Mouse (Mus musculus): Measurements from ENCODE around the gene Tanc2. TPM values are rescaled to one million over a fixed set of nuclear protein-coding genes. Genes with fewer than 3 reads are reported as not detected.
A peak's percentile ranks its signal among the peaks of the same experiment; 100 is the strongest.

Gene Tanc2
- polyA plus RNA-seq, 1 experiment from 2014 or later: 52.9 TPM

- no peak overlapping the region for H3K27ac ChIP-seq
- H3K4me2 ChIP-seq (replicated peaks): no peak overlapping the region
- WGBS: 80% methylated on average over 20 of the region's 20 CpGs
- H3K36me3 ChIP-seq (replicated peaks; ENCODE audit: control insufficient read depth, insufficient read depth): peaks cover 66% of the 10 kb centered on the region
- H3K9ac ChIP-seq: no peak overlapping the region
- H3K4me1 ChIP-seq (replicated peaks; ENCODE audit: control insufficient read depth, insufficient read depth, low read length): no peaks in the 10 kb centered on the region; the same call in 1 of the 2 replicates
- ATAC-seq (ENCODE audit: low FRiP score): no peak
- H3K4me3 ChIP-seq (replicated peaks; ENCODE audit: low read length): no peak overlapping the region
- no peak for DNase-seq (ENCODE audit: low spot score)
- no peaks in the 10 kb centered on the region for H3K27me3 ChIP-seq (ENCODE audit: control insufficient read depth, insufficient read depth, low read length)
- H3K9me3 ChIP-seq (ENCODE audit: control insufficient read depth, low read length): no peaks in the 10 kb centered on the region
Measured at GRCm38 (mm10) chr11:105922769-105923663, 333.2 kb downstream of the Tanc2 start.

GRCm38 (mm10) chr11:105927065-105928030 lies 337.6 kb downstream of the Tanc2 start:
- H3K9ac ChIP-seq: no peak overlapping the region
- H3K4me1 ChIP-seq (replicated peaks; ENCODE audit: control insufficient read depth, insufficient read depth, low read length): no peaks in the 10 kb centered on the region; the same call in 1 of the 2 replicates
- 56% methylated on average over 14 of the region's 14 CpGs for WGBS
- H3K27me3 ChIP-seq (ENCODE audit: control insufficient read depth, insufficient read depth, low read length): no peaks in the 10 kb centered on the region
- ATAC-seq (ENCODE audit: low FRiP score) (peak; percentile 73; the same call in 1 of the 2 replicates), DNase-seq (ENCODE audit: low spot score) (peak; percentile 90)
- no peak overlapping the region for H3K4me2 ChIP-seq (replicated peaks)
- no peak overlapping the region for H3K4me3 ChIP-seq (replicated peaks; ENCODE audit: low read length)
- H3K9me3 ChIP-seq (ENCODE audit: control insufficient read depth, low read length): no peaks in the 10 kb centered on the region
- H3K36me3 ChIP-seq (replicated peaks; ENCODE audit: control insufficient read depth, insufficient read depth): peaks cover 26% of the 10 kb centered on the region
- no peak overlapping the region for H3K27ac ChIP-seq

GRCm38 (mm10) chr11:105928171-105928570 lies 338.4 kb downstream of the Tanc2 start:
- H3K36me3 ChIP-seq (replicated peaks; ENCODE audit: control insufficient read depth, insufficient read depth): peaks cover 18% of the 10 kb centered on the region
- H3K27me3 ChIP-seq (ENCODE audit: control insufficient read depth, insufficient read depth, low read length): no peaks in the 10 kb centered on the region
- no peak for ATAC-seq (ENCODE audit: low FRiP score)
- no peak for DNase-seq (ENCODE audit: low spot score)
- 67% methylated on average over 5 of the region's 5 CpGs for WGBS
- H3K9ac ChIP-seq: no peak overlapping the region
- no peak overlapping the region for H3K4me2 ChIP-seq (replicated peaks)
- no peaks in the 10 kb centered on the region; the same call in 1 of the 2 replicates for H3K4me1 ChIP-seq (replicated peaks; ENCODE audit: control insufficient read depth, insufficient read depth, low read length)
- H3K27ac ChIP-seq: no peak overlapping the region
- no peak overlapping the region for H3K4me3 ChIP-seq (replicated peaks; ENCODE audit: low read length)
- H3K9me3 ChIP-seq (ENCODE audit: control insufficient read depth, low read length): no peaks in the 10 kb centered on the region

GRCm38 (mm10) chr11:105931380-105931779 lies 341.6 kb downstream of the Tanc2 start:
- no peak overlapping the region for H3K4me2 ChIP-seq (replicated peaks)
- 86% methylated on average over 3 of the region's 3 CpGs for WGBS
- ATAC-seq (ENCODE audit: low FRiP score): no peak
- H3K4me1 ChIP-seq (replicated peaks; ENCODE audit: control insufficient read depth, insufficient read depth, low read length): no peaks in the 10 kb centered on the region; the same call in 1 of the 2 replicates
- H3K4me3 ChIP-seq (replicated peaks; ENCODE audit: low read length): no peak overlapping the region
- DNase-seq (ENCODE audit: low spot score): no peak
- H3K36me3 ChIP-seq (replicated peaks; ENCODE audit: control insufficient read depth, insufficient read depth): peaks cover 8% of the 10 kb centered on the region
- H3K9me3 ChIP-seq (ENCODE audit: control insufficient read depth, low read length): no peaks in the 10 kb centered on the region
- H3K27me3 ChIP-seq (ENCODE audit: control insufficient read depth, insufficient read depth, low read length): no peaks in the 10 kb centered on the region
- H3K27ac ChIP-seq: no peak overlapping the region
- no peak overlapping the region for H3K9ac ChIP-seq

- no peaks in the 10 kb centered on the region for H3K9me3 ChIP-seq (ENCODE audit: control insufficient read depth, low read length)
- no peaks in the 10 kb centered on the region for H3K27me3 ChIP-seq (ENCODE audit: control insufficient read depth, insufficient read depth, low read length)
- DNase-seq (ENCODE audit: low spot score) (no peak), ATAC-seq (ENCODE audit: low FRiP score) (no peak)
- H3K4me3 ChIP-seq (replicated peaks; ENCODE audit: low read length): no peak overlapping the region
- no peak overlapping the region for H3K27ac ChIP-seq
- H3K9ac ChIP-seq: no peak overlapping the region
- H3K4me1 ChIP-seq (replicated peaks; ENCODE audit: control insufficient read depth, insufficient read depth, low read length): no peaks in the 10 kb centered on the region; the same call in 1 of the 2 replicates
- no peak overlapping the region for H3K4me2 ChIP-seq (replicated peaks)
- WGBS: 90% methylated on average over 8 of the region's 8 CpGs
- H3K36me3 ChIP-seq (replicated peaks; ENCODE audit: control insufficient read depth, insufficient read depth): peaks cover 8% of the 10 kb centered on the region; the same call in 1 of the 2 replicates
Measured at GRCm38 (mm10) chr11:105933746-105934145, 344.0 kb downstream of the Tanc2 start.

- DNase-seq (ENCODE audit: low spot score): no peak
- Histone ChIP-seq H3K4me3 (replicated peaks; ENCODE audit: low read length) (no peak overlapping the region), H3K4me2 (replicated peaks) (no peak overlapping the region), H3K9ac (no peak overlapping the region), H3K9me3 (ENCODE audit: control insufficient read depth, low read length) (no peaks in the 10 kb centered on the region), H3K36me3 (replicated peaks; ENCODE audit: control insufficient read depth, insufficient read depth) (peaks cover 8% of the 10 kb centered on the region; the same call in 1 of the 2 replicates), H3K4me1 (replicated peaks; ENCODE audit: control insufficient read depth, insufficient read depth, low read length) (no peaks in the 10 kb centered on the region; the same call in 1 of the 2 replicates), H3K27ac (no peak overlapping the region), H3K27me3 (ENCODE audit: control insufficient read depth, insufficient read depth, low read length) (no peaks in the 10 kb centered on the region)
- ATAC-seq (ENCODE audit: low FRiP score): no peak
- 75% methylated on average over 5 of the region's 5 CpGs for WGBS
Measured at GRCm38 (mm10) chr11:105934303-105934711, 344.5 kb downstream of the Tanc2 start.

GRCm38 (mm10) chr11:105934816-105935215 lies 345.0 kb downstream of the Tanc2 start:
- no peak overlapping the region for H3K9ac ChIP-seq
- H3K9me3 ChIP-seq (ENCODE audit: control insufficient read depth, low read length): no peaks in the 10 kb centered on the region
- H3K27me3 ChIP-seq (ENCODE audit: control insufficient read depth, insufficient read depth, low read length): no peaks in the 10 kb centered on the region
- DNase-seq (ENCODE audit: low spot score): no peak
- H3K4me2 ChIP-seq (replicated peaks): no peak overlapping the region
- no peaks in the 10 kb centered on the region; the same call in 1 of the 2 replicates for H3K4me1 ChIP-seq (replicated peaks; ENCODE audit: control insufficient read depth, insufficient read depth, low read length)
- H3K36me3 ChIP-seq (replicated peaks; ENCODE audit: control insufficient read depth, insufficient read depth): peaks cover 8% of the 10 kb centered on the region; the same call in 1 of the 2 replicates
- no peak for ATAC-seq (ENCODE audit: low FRiP score)
- H3K27ac ChIP-seq: no peak overlapping the region
- no peak overlapping the region for H3K4me3 ChIP-seq (replicated peaks; ENCODE audit: low read length)
- WGBS: 31% methylated on average over 6 of the region's 6 CpGs

GRCm38 (mm10) chr11:105935496-105935895 lies 345.7 kb downstream of the Tanc2 start:
- 91% methylated on average over 8 of the region's 8 CpGs for WGBS
- Histone ChIP-seq H3K4me2 (replicated peaks) (no peak overlapping the region), H3K4me3 (replicated peaks; ENCODE audit: low read length) (no peak overlapping the region), H3K27ac (no peak overlapping the region), H3K27me3 (ENCODE audit: control insufficient read depth, insufficient read depth, low read length) (no peaks in the 10 kb centered on the region), H3K9ac (no peak overlapping the region), H3K36me3 (replicated peaks; ENCODE audit: control insufficient read depth, insufficient read depth) (peaks cover 8% of the 10 kb centered on the region; the same call in 1 of the 2 replicates), H3K9me3 (ENCODE audit: control insufficient read depth, low read length) (no peaks in the 10 kb centered on the region), H3K4me1 (replicated peaks; ENCODE audit: control insufficient read depth, insufficient read depth, low read length) (no peaks in the 10 kb centered on the region; the same call in 1 of the 2 replicates)
- no peak for ATAC-seq (ENCODE audit: low FRiP score)
- DNase-seq (ENCODE audit: low spot score): no peak

- 93% methylated on average over 6 of the region's 6 CpGs for WGBS
- DNase-seq (ENCODE audit: low spot score): no peak
- H3K4me2 ChIP-seq (replicated peaks): no peak overlapping the region
- no peak overlapping the region for H3K27ac ChIP-seq
- H3K4me1 ChIP-seq (replicated peaks; ENCODE audit: control insufficient read depth, insufficient read depth, low read length): no peaks in the 10 kb centered on the region; the same call in 1 of the 2 replicates
- no peak for ATAC-seq (ENCODE audit: low FRiP score)
- H3K9ac ChIP-seq: no peak overlapping the region
- H3K36me3 ChIP-seq (replicated peaks; ENCODE audit: control insufficient read depth, insufficient read depth): peaks cover 8% of the 10 kb centered on the region; the same call in 1 of the 2 replicates
- H3K27me3 ChIP-seq (ENCODE audit: control insufficient read depth, insufficient read depth, low read length): no peaks in the 10 kb centered on the region
- no peak overlapping the region for H3K4me3 ChIP-seq (replicated peaks; ENCODE audit: low read length)
- H3K9me3 ChIP-seq (ENCODE audit: control insufficient read depth, low read length): no peaks in the 10 kb centered on the region
Measured at GRCm38 (mm10) chr11:105936200-105936599, 346.4 kb downstream of the Tanc2 start.
